Mouse (Mus musculus) E14TG2a.4 (cell line): Measurements from ENCODE around the gene Ube2h.

Experiments used
- CTCF ChIP-seq: conservative IDR thresholded peaks from 2 replicates; pipeline ENCODE4 v1.5.1; 2014; ENCODE audit warnings: low read length
- NANOG ChIP-seq: IDR thresholded peaks from 2 replicates; pipeline ENCODE4 v1.6.1; 2014; ENCODE audit warnings: borderline replicate concordance, low read length, mixed read lengths
- POU5F1 ChIP-seq: IDR thresholded peaks from 2 replicates; pipeline ENCODE4 v1.6.1; 2014; ENCODE audit warnings: low read length, borderline replicate concordance

DNA sequence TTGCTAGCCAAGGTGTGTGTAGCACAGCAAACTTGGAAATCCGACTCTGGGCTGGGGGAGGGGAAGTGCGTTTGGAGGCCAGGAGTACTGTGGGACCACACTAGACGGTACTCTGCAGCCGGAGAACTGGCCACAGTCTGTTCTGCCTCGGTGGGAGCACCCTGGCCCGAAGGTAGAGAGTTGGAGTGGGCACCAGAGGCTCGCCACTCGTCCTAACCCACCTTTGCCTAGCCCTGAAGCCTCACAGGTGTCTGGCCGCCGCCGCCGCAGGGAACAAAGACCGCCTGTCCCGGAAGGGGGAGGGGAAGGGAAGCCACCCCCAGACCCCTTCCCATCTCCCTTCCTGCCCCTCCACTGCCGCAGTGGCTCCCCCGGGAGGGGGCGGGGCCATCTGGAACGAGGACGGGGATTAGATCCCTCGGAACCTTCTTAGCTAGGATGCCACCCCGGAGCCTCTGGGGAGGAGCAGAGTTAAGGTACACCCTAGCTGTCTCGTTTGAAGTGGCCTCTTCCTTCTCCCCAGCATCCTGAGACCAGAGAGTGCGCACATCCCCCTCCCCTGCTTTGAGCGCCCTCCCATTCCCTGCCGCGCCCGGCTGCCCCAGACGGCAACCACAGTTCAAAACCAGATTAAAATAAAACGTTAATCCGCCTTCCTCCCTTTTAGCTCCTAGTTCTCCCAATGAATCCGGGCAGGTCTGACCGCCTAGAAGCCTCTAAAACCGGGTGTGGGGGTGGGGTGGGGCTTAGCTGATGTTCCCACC lies 129.7 kb downstream of the Ube2h start:
- TF ChIP-seq CTCF, result no peak
- TF ChIP-seq POU5F1, result no peak
- no peak for TF ChIP-seq NANOG
